Mouse (Mus musculus) adrenal gland, adult 18-20 months (tissue): ENCODE data around the gene Rpp40. TPM values are rescaled to one million over a fixed set of nuclear protein-coding genes. Genes with fewer than 3 reads are reported as not detected.
A peak's percentile ranks its signal among the peaks of the same experiment; 100 is the strongest.

Source experiments
- DNase-seq, 2 experiments: peaks; one replicate each; pipeline ENCODE4 v3.0.0; 2021 to 2022; ENCODE audit warnings: low spot score in 2 of 2
- long read RNA-seq, 2 experiments: library from polyadenylated mRNA; stranded (forward); transcript quantifications; one replicate each; pipeline ENCODE4 v2.0.0; 2021
- total RNA-seq, 2 experiments: library from RNA; stranded (reverse); gene quantifications; 1 replicate in 1 of 2; 2 replicates in 1 of 2; pipeline ENCODE4 v1.2.3; 2021

Rpp40 gene
- total RNA-seq: 10 to 100 TPM; 12.8 to 16.7 TPM
- long read RNA-seq, experiment 1, full-length matches to known transcripts: 6 of 6 reads
- long read RNA-seq, experiment 1, partial matches to known transcripts: 0 of 6 reads
- long read RNA-seq, experiment 1, other reads (novel, unspliced or antisense): 0 of 6 reads
- long read RNA-seq, experiment 2, full-length matches to known transcripts: 11 of 11 reads
- long read RNA-seq, experiment 2, partial matches to known transcripts: 0 of 11 reads
- long read RNA-seq, experiment 2, other reads (novel, unspliced or antisense): 0 of 11 reads

- DNase-seq: peak; percentile 77 to 84
Measured at GRCm38 (mm10) chr13:35905879-35906481, at the start of gene Rpp40. Gene Rpp40, minus strand, starts transcription at chr13:35906359.

- no peak for DNase-seq
Measured at GRCm38 (mm10) chr13:35949814-35950455, 43.8 kb upstream of the Rpp40 start.

- DNase-seq: peak; percentile 71 to 75
Measured at GRCm38 (mm10) chr13:35947354-35948000, 41.3 kb upstream of the Rpp40 start.

DNA sequence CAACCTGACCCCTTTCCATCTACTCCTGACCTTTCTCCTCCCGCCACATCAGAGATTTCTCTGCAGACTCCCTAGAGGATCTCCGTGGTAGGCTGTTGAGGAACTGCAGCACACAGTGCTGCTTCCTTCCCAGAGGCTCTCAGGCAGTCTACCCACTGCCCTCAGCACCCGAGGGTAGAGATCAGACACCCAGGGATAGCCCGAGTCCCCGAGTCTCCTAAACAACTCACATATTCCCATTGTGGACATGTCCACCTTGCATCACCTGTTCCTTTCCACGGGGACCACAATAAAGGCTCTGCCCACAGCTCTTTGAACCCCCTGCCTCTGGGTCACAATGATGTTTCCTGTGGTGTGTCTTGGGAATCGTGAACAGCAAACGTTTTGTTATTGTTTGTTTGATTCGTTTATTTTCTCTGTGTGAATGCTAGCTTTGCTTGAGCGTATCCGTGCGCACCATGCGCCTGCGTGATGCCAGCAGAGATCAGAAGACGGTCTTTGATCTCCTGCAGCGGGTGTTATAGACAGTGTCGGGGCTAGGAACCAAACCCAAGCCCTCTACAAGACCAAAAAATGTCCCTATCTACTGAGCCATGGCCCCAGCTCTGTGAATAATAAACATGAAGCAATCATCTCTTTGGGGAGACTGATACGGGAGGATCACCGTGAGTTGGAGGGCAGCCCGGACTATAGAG lies 40.6 kb upstream of the Rpp40 start:
- DNase-seq: no peak

DNA sequence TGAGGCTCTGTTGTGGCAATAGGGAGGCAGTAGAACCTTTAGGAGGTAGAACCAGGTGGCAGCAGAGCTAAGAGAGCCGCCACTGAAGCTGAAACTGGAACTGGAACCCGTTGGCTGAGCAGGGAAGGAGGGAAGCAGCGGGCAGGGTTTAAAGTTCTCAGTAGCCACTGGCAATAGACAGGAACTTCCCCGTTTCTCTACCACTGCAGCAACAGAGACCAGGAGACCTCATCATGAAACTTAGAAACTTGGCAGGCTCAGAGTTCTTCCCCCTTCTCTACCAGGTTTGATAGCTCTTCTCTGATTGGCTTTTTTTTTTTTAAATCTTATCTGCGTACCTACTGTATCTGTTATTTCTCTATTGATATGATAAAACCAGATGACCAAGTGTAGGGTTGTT lies 34.8 kb upstream of the Rpp40 start:
- DNase-seq: no peak

- DNase-seq: no peak
Measured at GRCm38 (mm10) chr13:35939871-35940665, 33.9 kb upstream of the Rpp40 start.

- no peak for DNase-seq
Measured at GRCm38 (mm10) chr13:35937991-35938390, 31.8 kb upstream of the Rpp40 start.

- no peak for DNase-seq
Measured at GRCm38 (mm10) chr13:35911476-35911875, 5.3 kb upstream of the Rpp40 start.

DNA sequence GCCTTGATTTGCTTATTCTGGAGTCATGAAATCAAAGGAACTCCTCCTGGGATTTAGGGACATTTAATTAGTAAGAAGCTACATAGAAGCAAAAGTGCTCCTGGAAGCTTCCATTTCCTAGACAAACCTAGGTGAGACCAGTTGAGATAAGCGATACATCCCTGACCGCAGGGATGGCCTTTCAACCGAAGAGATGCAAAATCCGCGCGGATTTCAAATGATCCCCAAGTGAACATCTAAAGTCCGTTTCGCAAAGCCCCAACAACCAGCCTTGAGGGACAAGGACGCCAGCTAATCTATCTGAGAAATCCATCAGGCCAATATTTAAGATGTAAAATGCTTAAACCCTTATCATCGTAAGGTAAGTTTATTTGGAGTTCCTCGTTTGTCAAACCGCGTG lies 781 bp downstream of the Rpp40 start:
- DNase-seq: peak in 1 of 2 experiments; percentile 27

- DNase-seq: no peak
Measured at GRCm38 (mm10) chr13:35892866-35893265, 13.3 kb downstream of the Rpp40 start.

GRCm38 (mm10) chr13:35886121-35886725 lies 19.9 kb downstream of the Rpp40 start:
- DNase-seq: peak; percentile 58 to 66

GRCm38 (mm10) chr13:35880555-35881046 lies 25.6 kb downstream of the Rpp40 start:
- DNase-seq: no peak

DNA sequence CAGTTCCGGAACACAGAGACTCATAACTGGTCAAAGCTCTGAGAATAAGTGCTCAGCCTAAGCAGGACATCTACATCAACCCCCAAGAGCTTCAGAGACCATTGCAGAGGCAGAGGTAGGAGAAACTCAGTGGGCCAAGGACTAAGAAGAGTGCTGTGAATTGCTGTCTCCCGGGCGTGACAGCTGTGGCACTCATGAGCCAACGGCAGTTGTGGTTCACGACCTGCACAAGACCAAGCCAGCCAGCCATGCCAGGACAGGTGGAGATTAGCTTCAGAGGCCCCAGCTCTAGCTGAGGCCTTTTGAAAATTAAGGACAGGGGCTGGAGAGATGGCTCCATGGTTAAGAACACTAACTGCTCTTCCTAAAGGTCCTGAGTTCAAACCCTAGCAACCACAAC lies 26.6 kb downstream of the Rpp40 start:
- DNase-seq: no peak

DNA sequence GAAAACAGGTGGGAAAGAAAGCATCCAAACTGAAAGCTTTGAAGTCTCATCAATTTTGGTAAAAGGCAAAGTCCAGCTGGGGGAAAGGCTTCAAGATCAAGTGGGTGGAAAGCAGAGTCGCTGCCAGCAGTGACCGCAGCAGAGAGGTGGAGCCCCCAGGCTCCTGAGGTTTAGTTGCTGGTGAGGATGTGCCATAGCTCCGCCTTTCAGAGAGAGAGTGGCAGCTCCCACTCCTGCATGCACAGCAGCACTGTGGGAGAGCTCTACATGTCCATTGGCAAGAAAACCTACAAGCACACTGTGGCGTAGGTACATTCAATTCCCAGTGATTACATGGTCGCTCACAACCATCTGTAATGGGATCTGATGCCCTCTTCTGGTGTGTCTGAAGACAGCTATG lies 27.1 kb downstream of the Rpp40 start:
- DNase-seq: no peak

DNA sequence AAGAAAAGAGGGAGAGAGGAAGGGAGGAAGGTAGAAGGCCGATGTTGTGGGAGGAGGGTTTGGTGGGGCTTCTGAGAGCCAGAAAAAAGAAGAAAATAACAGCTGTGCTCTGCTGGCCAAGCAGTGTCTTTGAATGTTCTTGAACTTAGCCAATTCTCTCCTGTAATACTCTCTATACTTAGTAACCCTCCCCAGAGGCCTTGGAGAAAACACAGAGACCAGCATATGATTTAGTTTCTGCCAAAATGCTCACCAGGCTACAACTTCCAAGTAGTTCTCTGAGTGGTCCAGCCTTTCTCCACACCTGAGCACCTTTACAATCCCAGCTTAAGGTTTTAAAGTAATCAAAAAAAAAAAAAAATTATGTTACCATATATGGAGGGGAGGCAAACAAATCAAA lies 27.9 kb downstream of the Rpp40 start:
- DNase-seq: no peak

DNA sequence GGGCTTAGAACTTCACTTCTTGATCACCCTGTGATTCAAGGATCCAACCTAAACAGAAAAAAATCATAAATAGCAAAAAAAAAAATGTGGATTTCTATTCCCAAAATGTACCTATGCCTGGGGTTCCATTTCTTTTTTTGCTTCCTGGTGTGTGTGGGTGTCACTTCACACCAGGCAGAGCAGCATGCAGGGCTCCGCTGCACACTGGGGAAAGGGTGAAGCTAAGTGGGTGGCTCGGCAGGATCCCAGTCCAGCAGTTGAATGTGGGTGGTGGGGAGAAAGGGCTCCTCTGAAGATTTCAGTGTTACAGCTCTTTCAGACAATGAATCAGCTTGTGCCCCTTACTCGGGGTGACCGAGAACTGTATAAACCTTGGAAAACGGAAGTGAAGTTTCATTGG lies 30.8 kb downstream of the Rpp40 start:
- no peak for DNase-seq

- DNase-seq: no peak
Measured at GRCm38 (mm10) chr13:35871107-35871506, 35.1 kb downstream of the Rpp40 start.

- no peak for DNase-seq
Measured at GRCm38 (mm10) chr13:35870659-35871058, 35.5 kb downstream of the Rpp40 start.

- no peak for DNase-seq
Measured at GRCm38 (mm10) chr13:35860916-35861315, 45.2 kb downstream of the Rpp40 start.

- DNase-seq: no peak
Measured at GRCm38 (mm10) chr13:35857486-35857885, 48.7 kb downstream of the Rpp40 start.
